Mouse (Mus musculus): ENCODE data around the gene Agmat. TPM values are rescaled to one million over a fixed set of nuclear protein-coding genes. Genes with fewer than 3 reads are reported as not detected.

The Agmat gene
- polyA plus RNA-seq, 1 experiment from 2014 or later, result 28.3 TPM

Other genes with a start within 250 kb of the Agmat start
- 2.9 and 3.3 TPM in 2 replicates for gene Spen, start 208.1 kb upstream of the Agmat start, polyA plus RNA-seq (2015; fragmentation: Nextera tagmentation; extraction: Ambion mirVana)
- 1.5 and 2.3 TPM in 2 replicates for gene Fblim1, start 140.6 kb upstream of the Agmat start, polyA plus RNA-seq (2015; fragmentation: Nextera tagmentation; extraction: Ambion mirVana)
- gene Tmem82, start 128.0 kb upstream of the Agmat start, polyA plus RNA-seq (2015; fragmentation: Nextera tagmentation; extraction: Ambion mirVana), result 4.5 and 5.3 TPM in 2 replicates
- 0.08 and 0.14 TPM in 2 replicates for gene Slc25a34, start 122.9 kb upstream of the Agmat start, polyA plus RNA-seq (2015; fragmentation: Nextera tagmentation; extraction: Ambion mirVana)
- 1.0 and 1.5 TPM in 2 replicates for gene Plekhm2, start 81.8 kb upstream of the Agmat start, polyA plus RNA-seq (2015; fragmentation: Nextera tagmentation; extraction: Ambion mirVana)
- not detected in 2 replicates for gene Rsc1a1, start 61.1 kb upstream of the Agmat start, polyA plus RNA-seq (2015; fragmentation: Nextera tagmentation; extraction: Ambion mirVana)
- gene Ddi2, start 23.3 kb upstream of the Agmat start, polyA plus RNA-seq (2015; fragmentation: Nextera tagmentation; extraction: Ambion mirVana), result 13.9 and 14.5 TPM in 2 replicates
- gene Dnajc16, start 44.3 kb downstream of the Agmat start, polyA plus RNA-seq (2015; fragmentation: Nextera tagmentation; extraction: Ambion mirVana), result 2.5 and 2.6 TPM in 2 replicates
- gene Casp9, start 46.9 kb downstream of the Agmat start, polyA plus RNA-seq (2015; fragmentation: Nextera tagmentation; extraction: Ambion mirVana), result 9.5 and 10.4 TPM in 2 replicates
- gene Cela2a, start 79.5 kb downstream of the Agmat start, polyA plus RNA-seq (2015; fragmentation: Nextera tagmentation; extraction: Ambion mirVana), result 1.8 and 13.9 TPM in 2 replicates
- gene Ctrc, start 99.7 kb downstream of the Agmat start, polyA plus RNA-seq (2015; fragmentation: Nextera tagmentation; extraction: Ambion mirVana), result not detected in 2 replicates
- gene Efhd2, start 128.2 kb downstream of the Agmat start, polyA plus RNA-seq (2015; fragmentation: Nextera tagmentation; extraction: Ambion mirVana), result 36.2 and 38.5 TPM in 2 replicates